Mouse (Mus musculus): ENCODE measurements around the gene Tsfm. TPM values are rescaled to one million over a fixed set of nuclear protein-coding genes. Genes with fewer than 3 reads are reported as not detected.
A peak's percentile ranks its signal among the peaks of the same experiment; 100 is the strongest.
"Not testable (repeated sequence)": the region's sequence is repeated elsewhere in the genome, so short reads cannot be mapped to it uniquely, and the experiment has no call there.

Gene Tsfm
- total RNA-seq (2015) (17.4 and 25.7 TPM in 2 replicates), total RNA-seq (2017) (17.1 and 21.0 TPM in 2 replicates)

- peak; percentile 100 for ATAC-seq (ENCODE audit: poor library complexity, severe bottlenecking)
Observed at GRCm38 (mm10) chr10:127030336-127031296, at the start of gene Tsfm. TSS of gene Tsfm (minus strand) at chr10:127030840.

- ATAC-seq (ENCODE audit: poor library complexity, severe bottlenecking) = no peak
Observed at GRCm38 (mm10) chr10:127079665-127080391, 49.2 kb upstream of the Tsfm start.

GRCm38 (mm10) chr10:127078677-127079575, 48.3 kb upstream of the Tsfm start:
- no peak for ATAC-seq (ENCODE audit: poor library complexity, severe bottlenecking)

DNA sequence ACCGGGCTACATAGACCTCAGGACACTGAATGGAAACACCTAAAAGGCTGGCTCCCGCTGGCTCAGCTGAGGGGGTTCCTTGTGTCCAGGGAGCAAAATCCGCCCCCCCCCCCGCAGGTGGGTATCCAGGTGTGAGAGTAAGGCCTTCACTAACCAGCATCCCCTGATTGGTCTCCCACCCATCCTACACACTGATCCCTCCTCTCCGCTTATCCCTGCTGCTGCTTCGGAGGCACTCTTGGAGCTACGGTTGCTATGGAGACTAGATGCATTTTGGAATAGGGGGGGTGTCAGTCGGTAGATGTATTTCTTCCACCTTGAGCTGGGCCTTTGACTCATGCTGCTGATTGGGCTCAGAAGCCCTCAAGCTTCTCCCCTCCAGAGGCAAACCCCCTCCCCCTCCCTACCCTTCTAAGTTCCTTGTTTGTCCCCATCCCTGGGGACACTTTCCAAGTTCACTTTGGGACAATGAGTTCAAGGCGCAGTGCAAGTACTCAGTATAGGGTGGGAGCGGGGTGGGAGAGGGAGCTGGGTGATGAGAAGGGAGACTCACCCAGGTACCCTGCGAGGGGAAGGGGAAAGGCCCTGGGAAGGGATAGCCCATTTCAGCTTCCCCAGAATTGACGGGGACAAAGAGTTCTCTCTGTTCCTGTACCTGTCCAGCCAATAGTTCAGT, 47.5 kb upstream of the Tsfm start:
- ATAC-seq (ENCODE audit: poor library complexity, severe bottlenecking) = no peak

- ATAC-seq (ENCODE audit: poor library complexity, severe bottlenecking) = no peak
Observed at GRCm38 (mm10) chr10:127077515-127077914, 46.9 kb upstream of the Tsfm start.

GRCm38 (mm10) chr10:127076082-127076481, 45.4 kb upstream of the Tsfm start:
- peak; percentile 84 for ATAC-seq (ENCODE audit: poor library complexity, severe bottlenecking)

- peak; percentile 27 for ATAC-seq (ENCODE audit: poor library complexity, severe bottlenecking)
Observed at GRCm38 (mm10) chr10:127075651-127076050, 45.0 kb upstream of the Tsfm start.

DNA sequence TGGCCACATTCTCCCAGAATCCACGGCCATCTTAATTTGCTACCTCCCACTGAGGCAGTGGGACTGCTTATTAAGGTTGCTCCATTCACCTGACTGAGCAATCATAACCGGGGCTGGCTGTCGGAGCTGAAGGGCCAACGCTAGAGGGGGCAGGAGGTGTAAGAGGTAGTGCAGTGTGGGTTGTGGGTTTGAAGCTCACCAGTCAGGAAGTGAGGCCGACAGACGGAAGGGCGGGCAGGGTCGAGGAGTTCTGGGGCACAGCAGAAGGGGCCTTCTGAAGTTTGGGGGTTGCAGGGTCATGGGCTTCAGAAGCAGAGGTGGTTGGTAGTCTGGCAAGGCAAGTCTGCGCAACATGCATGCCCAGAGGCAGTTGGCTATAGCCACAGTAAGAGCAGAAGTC, 44.4 kb upstream of the Tsfm start, which contains the start of gene Agap2:
Gene Agap2, plus strand, starts transcription at position 205 of the 400 bp plus-strand sequence.
- ATAC-seq (ENCODE audit: poor library complexity, severe bottlenecking) = peak; percentile 85

GRCm38 (mm10) chr10:127073981-127074380, 43.3 kb upstream of the Tsfm start:
- no peak for ATAC-seq (ENCODE audit: poor library complexity, severe bottlenecking)

DNA sequence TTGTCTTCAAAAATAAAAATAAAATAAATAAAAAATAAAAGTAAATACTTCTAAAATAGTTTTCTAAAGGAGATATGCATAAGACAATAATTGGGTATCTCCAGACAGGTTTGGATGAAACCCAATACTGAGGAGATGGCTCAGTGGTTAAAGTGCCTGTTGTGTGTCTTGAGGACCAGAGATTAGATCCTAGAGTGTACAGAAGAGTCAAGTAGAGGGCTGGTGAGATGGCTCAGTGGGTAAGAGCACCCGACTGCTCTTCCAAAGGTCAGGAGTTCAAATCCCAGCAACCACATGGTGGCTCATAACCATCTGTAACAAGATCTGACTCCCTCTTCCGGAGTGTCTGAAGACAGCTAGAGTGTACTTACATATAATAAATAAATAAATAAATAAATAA, 42.3 kb upstream of the Tsfm start:
- ATAC-seq (ENCODE audit: poor library complexity, severe bottlenecking) = not testable (repeated sequence)

DNA sequence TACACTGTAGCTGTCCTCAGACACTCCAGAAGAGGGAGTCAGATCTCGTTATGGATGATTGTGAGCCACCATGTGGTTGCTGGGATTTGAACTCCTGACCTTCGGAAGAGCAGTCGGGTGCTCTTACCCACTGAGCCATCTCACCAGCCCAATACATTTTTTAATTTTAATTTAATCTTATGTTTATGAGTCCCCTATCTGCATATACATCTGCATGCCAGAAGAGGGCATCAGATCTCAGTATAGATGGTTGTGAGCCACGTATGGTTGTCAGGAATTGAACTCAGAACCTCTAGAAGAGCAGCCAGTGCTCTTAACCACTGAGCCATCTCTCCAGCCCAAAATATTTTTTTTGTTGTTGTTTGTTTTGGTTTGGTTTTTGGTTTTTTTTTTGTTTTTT, 41.6 kb upstream of the Tsfm start:
- ATAC-seq (ENCODE audit: poor library complexity, severe bottlenecking) = not testable (repeated sequence)

DNA sequence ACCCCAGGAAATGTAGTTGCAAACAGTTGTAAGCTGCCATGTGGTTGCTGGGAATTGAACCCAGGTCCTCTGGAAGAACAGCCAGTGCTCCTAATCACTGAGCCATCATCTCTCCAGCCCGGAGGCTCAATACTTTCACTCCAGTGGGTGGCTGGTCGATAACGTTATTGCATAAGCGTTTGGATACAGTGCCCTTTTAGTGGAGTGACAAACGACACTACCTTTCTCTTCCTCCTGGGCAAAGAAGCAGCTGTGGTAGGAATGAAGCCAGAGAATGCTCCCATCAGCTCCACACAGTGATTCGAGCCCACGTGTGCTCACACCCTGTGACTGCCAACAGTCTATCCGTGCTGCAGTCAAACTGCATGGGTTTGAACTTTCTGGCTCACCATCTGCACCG, 40.6 kb upstream of the Tsfm start:
- ATAC-seq (ENCODE audit: poor library complexity, severe bottlenecking) = no peak

DNA sequence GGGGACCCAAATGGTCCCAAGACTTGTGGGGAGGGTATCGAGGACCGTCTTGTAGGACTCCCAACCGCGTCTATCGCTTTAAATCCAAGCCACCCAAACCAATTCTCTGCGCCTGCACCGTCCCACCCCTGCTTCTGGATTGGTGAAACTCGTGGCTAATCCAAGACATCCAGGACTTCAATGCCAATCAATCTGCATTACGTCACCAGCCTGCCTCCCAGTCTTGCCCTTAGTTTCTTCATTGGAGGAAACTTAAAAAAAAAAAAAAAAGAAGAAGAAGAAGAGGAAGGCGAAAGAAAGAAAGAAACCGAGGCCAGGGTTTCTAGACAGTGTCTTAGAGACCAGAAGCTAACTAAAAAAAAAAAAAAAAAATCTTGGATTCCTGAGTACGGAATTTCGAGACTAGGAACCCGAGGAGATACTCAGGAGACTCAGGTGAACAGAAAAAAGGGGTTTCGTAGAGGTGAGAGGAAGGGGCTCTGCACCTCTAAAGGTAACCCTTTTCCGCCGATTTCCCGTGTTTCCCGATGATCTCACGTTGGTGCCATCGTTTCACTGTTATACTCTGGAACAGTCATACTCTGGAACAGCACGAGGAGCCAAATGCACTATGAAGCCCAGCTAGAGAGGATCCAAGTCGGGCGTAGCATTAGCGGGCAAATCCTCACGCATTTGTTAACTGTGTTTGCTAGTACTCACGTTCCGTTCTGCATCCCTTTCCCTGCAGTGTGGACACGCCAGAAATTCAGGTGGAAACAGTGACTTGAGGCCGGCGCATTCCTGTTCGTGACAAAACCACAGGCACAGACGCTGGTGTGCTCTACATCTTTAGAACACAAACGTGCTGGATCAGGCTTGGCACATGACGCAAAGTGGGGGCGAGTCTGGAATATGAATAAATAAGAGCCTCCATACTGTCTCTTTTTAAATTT, 39.8 kb upstream of the Tsfm start, which contains the start of gene Tspan31:
Gene Tspan31, minus strand, starts transcription at position 75 of the 932 bp plus-strand sequence.
- ATAC-seq (ENCODE audit: poor library complexity, severe bottlenecking) = peak; percentile 77

GRCm38 (mm10) chr10:127069281-127070189, 38.9 kb upstream of the Tsfm start:
- 0 out of 2 replicates have a peak, but pooled peaks have one; percentile 9 for ATAC-seq (ENCODE audit: poor library complexity, severe bottlenecking)

- ATAC-seq (ENCODE audit: poor library complexity, severe bottlenecking) = peak; percentile 20; the same call in 1 of the 2 replicates
Observed at GRCm38 (mm10) chr10:127068360-127069038, 37.9 kb upstream of the Tsfm start.

GRCm38 (mm10) chr10:127066519-127067018, 35.9 kb upstream of the Tsfm start:
- no peak for ATAC-seq (ENCODE audit: poor library complexity, severe bottlenecking)

DNA sequence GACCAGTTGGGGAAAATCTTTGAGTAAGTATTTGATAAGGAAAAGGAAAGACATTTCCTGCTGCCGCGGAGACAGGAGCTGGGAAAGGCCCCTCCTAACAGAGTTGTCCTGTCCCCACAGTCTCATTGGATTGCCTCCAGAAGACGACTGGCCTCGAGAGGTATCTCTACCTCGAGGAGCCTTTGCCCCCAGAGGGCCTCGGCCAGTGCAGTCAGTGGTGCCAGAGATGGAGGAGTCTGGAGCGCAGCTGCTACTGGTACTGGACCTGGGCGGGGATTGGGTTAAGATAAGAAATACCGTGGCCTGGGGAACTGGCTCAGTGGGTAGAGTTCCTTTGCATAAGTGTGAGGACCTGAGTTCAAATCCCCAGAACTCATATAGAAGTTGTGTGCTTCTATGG, 35.3 kb upstream of the Tsfm start:
- no peak for ATAC-seq (ENCODE audit: poor library complexity, severe bottlenecking)

All from megakaryocyte, adult 5-6 weeks (primary cell).